Mouse (Mus musculus): ENCODE measurements at regions not wholly inside any gene's neighbourhood (a gene's known extent, or its start where the extent isn't known, plus 50 kb on each side); places are given as distances from the start of the nearest gene placed in this dataset.

DNA sequence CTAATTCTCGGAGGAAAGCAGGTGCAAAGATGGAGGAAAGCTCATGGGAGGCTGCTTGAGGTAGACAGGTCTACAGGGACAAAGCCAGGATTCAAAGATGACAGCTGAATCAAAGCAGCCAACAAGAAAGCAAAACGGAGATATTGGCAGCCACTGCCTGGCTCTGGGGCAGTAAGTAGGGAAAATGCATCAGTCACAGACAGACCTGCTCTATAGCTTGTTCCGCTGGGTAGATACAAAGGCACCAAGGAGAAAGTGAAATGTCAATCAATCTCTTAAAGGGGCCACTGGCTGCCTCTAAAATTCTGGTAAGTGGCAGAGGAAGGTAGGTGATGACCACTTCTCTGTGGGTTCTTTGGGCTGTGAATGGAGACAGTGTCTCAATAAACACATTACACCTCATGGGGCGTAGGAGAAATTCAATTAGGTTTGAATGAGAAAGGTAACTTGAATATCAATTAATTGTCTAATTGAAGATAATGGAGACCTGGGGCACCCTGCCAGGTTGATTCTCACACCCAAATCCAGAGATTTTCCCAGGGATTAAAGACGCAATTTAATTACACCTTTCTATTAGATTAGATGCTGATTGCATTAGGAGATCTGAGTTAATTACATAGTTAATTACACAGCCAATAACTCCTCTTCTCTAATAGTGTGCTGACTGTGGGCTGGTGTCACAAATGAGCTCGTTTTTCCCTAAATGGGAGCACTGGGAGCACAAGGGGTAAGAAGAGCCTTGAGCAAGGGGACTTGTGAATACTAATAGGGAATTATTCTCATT, 555.1 kb downstream of the Gm9195 start:
- ATAC-seq (ENCODE audit: extremely low read depth, insufficient number of reproducible peaks, low FRiP score, poor library complexity, severe bottlenecking) (no peak), DNase-seq (ENCODE audit: low spot score) (no peak)
- Histone ChIP-seq H3K27me3 (ENCODE audit: insufficient read depth, low read length) (no peaks in the 10 kb centered on the region), H3K9me3 (replicated peaks) (peaks cover 14% of the 10 kb centered on the region), H3K4me3 (ENCODE audit: low read depth, low read length) (no peak overlapping the region), H3K4me1 (ENCODE audit: insufficient read depth, low read depth, low read length) (no peaks in the 10 kb centered on the region), H3K36me3 (replicated peaks) (no peaks in the 10 kb centered on the region)
- TF ChIP-seq POLR2AphosphoS5 (IDR thresholded peaks at IDR 0.05; ENCODE audit: insufficient replicate concordance, low read depth, low read length), result no peak
- TF ChIP-seq GATA2 (IDR thresholded peaks at IDR 0.05; ENCODE audit: borderline replicate concordance, low read depth, low read length), result no peak
- no peak for TF ChIP-seq TAL1 (conservative IDR thresholded peaks at IDR 0.05; ENCODE audit: low read depth, low read length)
- no peak for TF ChIP-seq CTCF (IDR thresholded peaks at IDR 0.05; ENCODE audit: low read depth, low read length)
- no peak for TF ChIP-seq GATA1 (IDR thresholded peaks at IDR 0.05; ENCODE audit: borderline replicate concordance, low read length)

DNA sequence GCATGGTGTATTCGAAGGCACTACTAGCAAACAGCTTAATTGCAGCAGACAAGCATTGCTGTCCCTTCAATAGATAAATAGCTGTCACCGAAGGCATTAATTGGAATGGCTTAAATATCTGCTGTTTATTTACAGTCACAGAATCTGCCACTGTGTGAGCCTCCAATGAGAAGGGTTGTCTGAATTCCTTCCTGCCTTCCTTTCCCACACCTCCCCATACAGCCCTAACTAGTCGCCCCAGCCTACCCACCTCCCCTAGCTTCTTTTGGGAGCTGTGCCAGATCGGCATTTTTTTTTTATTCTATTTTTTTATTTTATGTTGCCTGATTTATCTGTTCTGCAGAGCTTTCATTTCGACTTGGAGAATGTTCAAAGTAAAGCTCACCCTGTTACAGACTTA, 575.7 kb downstream of the Gm9195 start:
- Histone ChIP-seq H3K36me3 (replicated peaks) (no peaks in the 10 kb centered on the region), H3K4me1 (ENCODE audit: insufficient read depth, low read depth, low read length) (no peaks in the 10 kb centered on the region), H3K9me3 (replicated peaks) (peaks cover 5% of the 10 kb centered on the region), H3K27me3 (ENCODE audit: insufficient read depth, low read length) (no peaks in the 10 kb centered on the region), H3K4me3 (ENCODE audit: low read depth, low read length) (no peak overlapping the region)
- no peak for TF ChIP-seq POLR2AphosphoS5 (IDR thresholded peaks at IDR 0.05; ENCODE audit: insufficient replicate concordance, low read depth, low read length)
- DNase-seq (ENCODE audit: low spot score) (no peak), ATAC-seq (ENCODE audit: extremely low read depth, insufficient number of reproducible peaks, low FRiP score, poor library complexity, severe bottlenecking) (no peak)

DNA sequence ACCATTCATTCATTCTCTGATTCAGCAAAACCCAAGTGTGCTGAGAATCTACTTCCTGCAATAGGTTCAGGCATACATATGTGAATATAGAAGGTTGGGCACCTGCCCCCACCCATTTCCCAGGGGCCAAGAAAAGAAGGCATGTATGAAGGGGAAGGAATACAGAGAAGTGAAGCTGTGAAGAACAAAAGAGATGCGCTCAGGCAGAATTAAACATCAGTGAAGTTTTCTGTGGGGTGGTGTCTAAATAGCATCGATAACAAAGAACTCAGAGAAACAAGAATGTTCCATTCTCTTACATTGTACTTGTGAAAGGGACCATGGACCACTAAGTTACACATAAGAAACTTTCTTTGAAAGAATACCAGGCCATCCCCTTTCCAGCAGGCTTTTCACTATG, 580.7 kb downstream of the Gm9195 start:
- H3K4me3 ChIP-seq (ENCODE audit: low read depth, low read length), result no peak overlapping the region
- H3K27me3 ChIP-seq (ENCODE audit: insufficient read depth, low read length), result no peaks in the 10 kb centered on the region
- ATAC-seq (ENCODE audit: extremely low read depth, insufficient number of reproducible peaks, low FRiP score, poor library complexity, severe bottlenecking) (no peak), DNase-seq (ENCODE audit: low spot score) (no peak)
- H3K4me1 ChIP-seq (ENCODE audit: insufficient read depth, low read depth, low read length), result no peaks in the 10 kb centered on the region
- no peaks in the 10 kb centered on the region for H3K36me3 ChIP-seq (replicated peaks)
- peaks cover 6% of the 10 kb centered on the region for H3K9me3 ChIP-seq (replicated peaks)
- no peak for TF ChIP-seq CTCF (IDR thresholded peaks at IDR 0.05; ENCODE audit: low read depth, low read length)
- TF ChIP-seq POLR2AphosphoS5 (IDR thresholded peaks at IDR 0.05; ENCODE audit: insufficient replicate concordance, low read depth, low read length), result no peak
- TF ChIP-seq TAL1 (conservative IDR thresholded peaks at IDR 0.05; ENCODE audit: low read depth, low read length), result no peak
- TF ChIP-seq GATA1 (IDR thresholded peaks at IDR 0.05; ENCODE audit: borderline replicate concordance, low read length), result no peak
- no peak for TF ChIP-seq GATA2 (IDR thresholded peaks at IDR 0.05; ENCODE audit: borderline replicate concordance, low read depth, low read length)

DNA sequence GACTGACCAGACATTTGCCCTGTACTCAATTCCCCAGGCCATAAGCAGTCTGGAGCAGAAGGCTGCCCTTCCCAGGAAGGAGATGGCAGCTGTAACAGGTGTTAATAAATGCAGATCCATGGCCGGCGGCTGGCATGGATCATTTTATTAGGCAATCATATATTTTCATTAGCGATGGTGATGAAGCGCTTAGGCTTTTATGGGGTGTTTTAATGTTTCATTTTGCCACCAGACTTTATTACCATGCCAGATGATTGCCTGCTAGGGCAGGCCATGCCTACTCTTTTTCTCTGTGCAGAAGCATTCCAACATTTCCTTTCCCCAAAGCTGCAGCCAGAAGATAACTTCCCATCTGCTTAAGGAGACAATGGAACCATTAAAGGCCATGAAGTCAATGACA, 596.2 kb downstream of the Gm9195 start:
- Histone ChIP-seq H3K9me3 (replicated peaks) (peaks cover 16% of the 10 kb centered on the region), H3K36me3 (replicated peaks) (no peaks in the 10 kb centered on the region), H3K4me1 (ENCODE audit: insufficient read depth, low read depth, low read length) (no peaks in the 10 kb centered on the region), H3K4me3 (ENCODE audit: low read depth, low read length) (no peak overlapping the region), H3K27me3 (ENCODE audit: insufficient read depth, low read length) (no peaks in the 10 kb centered on the region)
- DNase-seq (ENCODE audit: low spot score), result no peak
- TF ChIP-seq CTCF (IDR thresholded peaks at IDR 0.05; ENCODE audit: low read depth, low read length) (no peak), TAL1 (conservative IDR thresholded peaks at IDR 0.05; ENCODE audit: low read depth, low read length) (no peak), POLR2AphosphoS5 (IDR thresholded peaks at IDR 0.05; ENCODE audit: insufficient replicate concordance, low read depth, low read length) (no peak), GATA1 (IDR thresholded peaks at IDR 0.05; ENCODE audit: borderline replicate concordance, low read length) (no peak), GATA2 (IDR thresholded peaks at IDR 0.05; ENCODE audit: borderline replicate concordance, low read depth, low read length) (no peak)
- ATAC-seq (ENCODE audit: extremely low read depth, insufficient number of reproducible peaks, low FRiP score, poor library complexity, severe bottlenecking), result no peak

DNA sequence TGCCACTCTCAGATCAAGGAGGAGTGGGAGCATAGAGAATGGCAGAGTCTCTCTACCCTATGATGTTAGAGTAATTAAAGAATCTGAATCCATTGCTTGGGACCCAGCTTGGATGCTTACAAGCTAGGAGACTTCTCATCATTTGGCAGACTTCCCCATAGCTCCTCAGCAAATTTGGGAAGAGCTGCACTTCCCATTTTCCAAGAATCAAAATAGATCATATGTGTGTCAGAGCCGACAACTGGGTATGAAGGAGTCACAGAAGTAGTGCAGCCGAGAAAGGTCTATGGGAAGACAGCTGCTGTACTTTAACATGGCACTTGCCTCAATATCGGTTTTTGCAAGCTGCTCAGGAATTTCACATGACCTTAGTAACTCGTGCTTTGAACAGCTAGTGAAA, 596.8 kb downstream of the Gm9195 start:
- peaks cover 16% of the 10 kb centered on the region for H3K9me3 ChIP-seq (replicated peaks)
- no peaks in the 10 kb centered on the region for H3K4me1 ChIP-seq (ENCODE audit: insufficient read depth, low read depth, low read length)
- TF ChIP-seq POLR2AphosphoS5 (IDR thresholded peaks at IDR 0.05; ENCODE audit: insufficient replicate concordance, low read depth, low read length), result no peak
- TF ChIP-seq GATA1 (IDR thresholded peaks at IDR 0.05; ENCODE audit: borderline replicate concordance, low read length), result no peak
- no peak for TF ChIP-seq GATA2 (IDR thresholded peaks at IDR 0.05; ENCODE audit: borderline replicate concordance, low read depth, low read length)
- TF ChIP-seq TAL1 (conservative IDR thresholded peaks at IDR 0.05; ENCODE audit: low read depth, low read length), result no peak
- no peak for TF ChIP-seq CTCF (IDR thresholded peaks at IDR 0.05; ENCODE audit: low read depth, low read length)
- H3K4me3 ChIP-seq (ENCODE audit: low read depth, low read length), result no peak overlapping the region
- no peaks in the 10 kb centered on the region for H3K27me3 ChIP-seq (ENCODE audit: insufficient read depth, low read length)
- DNase-seq (ENCODE audit: low spot score) (no peak), ATAC-seq (ENCODE audit: extremely low read depth, insufficient number of reproducible peaks, low FRiP score, poor library complexity, severe bottlenecking) (no peak)
- no peaks in the 10 kb centered on the region for H3K36me3 ChIP-seq (replicated peaks)

DNA sequence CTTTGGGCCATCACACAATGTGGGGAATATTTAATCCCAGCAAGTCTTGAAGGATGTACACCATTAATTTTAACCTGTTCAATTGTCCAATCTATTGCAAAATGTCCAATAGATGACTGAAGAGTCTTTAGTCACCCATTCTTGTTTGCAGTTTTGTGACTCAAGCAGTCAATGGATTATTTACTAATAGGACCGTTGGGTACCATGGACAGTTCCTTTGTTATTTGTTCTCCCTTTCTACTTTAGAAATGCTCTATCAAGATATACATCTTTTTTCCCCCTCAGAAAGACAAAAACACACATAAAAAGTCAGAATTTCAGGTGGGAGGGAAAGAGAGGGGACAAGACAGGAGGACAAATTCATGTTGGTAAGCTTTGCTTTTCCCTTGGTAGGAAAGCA, 598.3 kb downstream of the Gm9195 start:
- Histone ChIP-seq H3K4me1 (ENCODE audit: insufficient read depth, low read depth, low read length) (no peaks in the 10 kb centered on the region), H3K9me3 (replicated peaks) (peaks cover 16% of the 10 kb centered on the region), H3K4me3 (ENCODE audit: low read depth, low read length) (no peak overlapping the region), H3K36me3 (replicated peaks) (no peaks in the 10 kb centered on the region), H3K27me3 (ENCODE audit: insufficient read depth, low read length) (no peaks in the 10 kb centered on the region)
- TF ChIP-seq POLR2AphosphoS5 (IDR thresholded peaks at IDR 0.05; ENCODE audit: insufficient replicate concordance, low read depth, low read length), result no peak
- TF ChIP-seq CTCF (IDR thresholded peaks at IDR 0.05; ENCODE audit: low read depth, low read length), result no peak
- no peak for TF ChIP-seq TAL1 (conservative IDR thresholded peaks at IDR 0.05; ENCODE audit: low read depth, low read length)
- no peak for TF ChIP-seq GATA2 (IDR thresholded peaks at IDR 0.05; ENCODE audit: borderline replicate concordance, low read depth, low read length)
- no peak for TF ChIP-seq GATA1 (IDR thresholded peaks at IDR 0.05; ENCODE audit: borderline replicate concordance, low read length)
- DNase-seq (ENCODE audit: low spot score) (no peak), ATAC-seq (ENCODE audit: extremely low read depth, insufficient number of reproducible peaks, low FRiP score, poor library complexity, severe bottlenecking) (no peak)
